8 mouse cellular contexts compared by ENCODE assay signal in the genomic region with DNA sequence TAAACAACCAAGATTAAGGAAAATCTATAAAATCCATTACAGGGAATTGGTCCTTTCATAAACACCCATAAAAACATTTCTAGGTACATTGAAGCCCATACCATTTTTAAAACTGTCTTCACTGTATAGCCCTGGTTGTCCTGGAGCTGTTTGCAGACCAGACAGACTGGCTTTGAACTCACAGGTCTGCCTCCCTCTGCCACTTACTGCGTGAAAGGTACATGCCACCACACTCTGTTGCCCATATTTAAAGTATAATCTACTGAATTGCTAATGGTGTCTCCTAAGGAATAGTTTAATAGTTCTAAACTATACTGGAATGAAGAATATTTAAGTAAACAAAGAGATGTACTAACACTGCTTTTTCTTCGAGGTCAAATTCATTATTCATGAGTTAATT. TPM values are rescaled to one million over a fixed set of nuclear protein-coding genes. Genes with fewer than 3 reads are reported as not detected.
DNase-seq lines count a peak whose midpoint lies in the region; ATAC-seq and TF ChIP-seq lines count a peak whose summit lies in the region.

No protein-coding gene starts in this region.

- 21% methylated on average over 2 of the region's 2 CpGs for WGBS in kidney, adult 2 months
- 72% methylated on average over 2 of the region's 2 CpGs for WGBS in hindbrain, embryonic 14.5 days
- WGBS in midbrain, embryonic 15.5 days = 66% methylated on average over 2 of the region's 2 CpGs

- peak overlapping the region; percentile 72; the same call in 1 of the 2 replicates for H3K27ac ChIP-seq in kidney, adult 2 months (ENCODE audit: insufficient read depth, low read depth, low read length)
- H3K27ac ChIP-seq in bone marrow macrophage, adult 2 months (ENCODE audit: insufficient read depth, low read depth, low read length) = peak overlapping the region; percentile 93
- peak overlapping the region; percentile 88 for H3K27ac ChIP-seq in hindbrain, embryonic 14.5 days
- peak overlapping the region; percentile 87 for H3K27ac ChIP-seq in midbrain, embryonic 15.5 days

- no peak for TF ChIP-seq CTCF in kidney, adult 2 months (conservative IDR thresholded peaks at IDR 0.05; ENCODE audit: insufficient read depth, insufficient read length, low read depth, low read length)
- TF ChIP-seq CTCF in bone marrow macrophage, adult 2 months (IDR thresholded peaks at IDR 0.05; ENCODE audit: low read depth, low read length) = no peak

- H3K9ac ChIP-seq in hindbrain, embryonic 14.5 days = peak overlapping the region; percentile 65
- H3K9ac ChIP-seq in midbrain, embryonic 15.5 days = no peak overlapping the region

- no peaks in the 10 kb centered on the region; the same call in 1 of the 2 replicates for H3K36me3 ChIP-seq in kidney, adult 2 months (ENCODE audit: control insufficient read depth, insufficient read depth, low read length)
- peaks cover 2% of the 10 kb centered on the region; the same call in 1 of the 2 replicates for H3K36me3 ChIP-seq in hindbrain, embryonic 14.5 days (replicated peaks; ENCODE audit: control insufficient read depth, insufficient read depth)
- no peaks in the 10 kb centered on the region for H3K36me3 ChIP-seq in midbrain, embryonic 15.5 days (replicated peaks)

- H3K4me3 ChIP-seq in kidney, adult 2 months (ENCODE audit: insufficient read depth, low read depth, low read length) = no peak overlapping the region
- H3K4me3 ChIP-seq in bone marrow macrophage, adult 2 months (ENCODE audit: insufficient read depth, low read length) = peak overlapping the region; percentile 23; the same call in 1 of the 2 replicates
- H3K4me3 ChIP-seq in hindbrain, embryonic 14.5 days (replicated peaks; ENCODE audit: low read length) = peak overlapping the region; percentile 45
- H3K4me3 ChIP-seq in midbrain, embryonic 15.5 days = peak overlapping the region; percentile 45; the same call in 1 of the 2 replicates

- no peak for ATAC-seq in hindbrain, embryonic 14.5 days (ENCODE audit: low FRiP score)
- no peak for ATAC-seq in midbrain, embryonic 15.5 days (replicated peaks)

- no peak for DNase-seq in kidney, adult 2 months
- DNase-seq in kidney, adult 8-10 months = no peak
- no peak for DNase-seq in hindbrain, embryonic 14.5 days (ENCODE audit: low spot score)
- DNase-seq in layer of hippocampus, postnatal 36 days = no peak
- DNase-seq in thymus, postnatal 14 days = no peak
- DNase-seq in urinary bladder, adult 2 months (ENCODE audit: low spot score) = no peak

- H3K4me2 ChIP-seq in hindbrain, embryonic 14.5 days (replicated peaks) = peak overlapping the region; percentile 95
- peak overlapping the region; percentile 64 for H3K4me2 ChIP-seq in midbrain, embryonic 15.5 days

- no peak for TF ChIP-seq POLR2A in kidney, adult 2 months (IDR thresholded peaks at IDR 0.05; ENCODE audit: low read depth, low read length)
- TF ChIP-seq POLR2A in bone marrow macrophage, adult 2 months (IDR thresholded peaks at IDR 0.05; ENCODE audit: borderline replicate concordance, low read depth, low read length) = no peak

- no peaks in the 10 kb centered on the region for H3K9me3 ChIP-seq in hindbrain, embryonic 14.5 days (ENCODE audit: control insufficient read depth, low read length)
- no peaks in the 10 kb centered on the region for H3K9me3 ChIP-seq in midbrain, embryonic 15.5 days

- H3K4me1 ChIP-seq in kidney, adult 2 months (ENCODE audit: control insufficient read depth, insufficient read depth, low read length) = peaks cover 40% of the 10 kb centered on the region
- peaks cover 32% of the 10 kb centered on the region for H3K4me1 ChIP-seq in bone marrow macrophage, adult 2 months (ENCODE audit: control insufficient read depth, insufficient read depth, low read length)
- H3K4me1 ChIP-seq in hindbrain, embryonic 14.5 days (replicated peaks; ENCODE audit: control insufficient read depth, insufficient read depth, low read length) = peaks cover 54% of the 10 kb centered on the region
- peaks cover 42% of the 10 kb centered on the region for H3K4me1 ChIP-seq in midbrain, embryonic 15.5 days

- H3K27me3 ChIP-seq in kidney, adult 2 months (replicated peaks; ENCODE audit: control insufficient read depth, insufficient read depth, low read length) = no peaks in the 10 kb centered on the region
- H3K27me3 ChIP-seq in hindbrain, embryonic 14.5 days (ENCODE audit: control insufficient read depth, insufficient read depth, low read length) = no peaks in the 10 kb centered on the region
- no peaks in the 10 kb centered on the region for H3K27me3 ChIP-seq in midbrain, embryonic 15.5 days (replicated peaks)

RNA-seq across cellular contexts. Expression of a gene that starts 5.1 kb away (rescaled TPM):
- polyA plus RNA-seq in kidney, adult 2 months (2012; rRNA removed) = 33.9 and 36.9 TPM in 2 replicates
- polyA plus RNA-seq in bone marrow macrophage, adult 2 months (2012; ENCODE audit: insufficient read depth, insufficient read length, missing spikeins) = 44.4 and 47.9 TPM in 2 replicates
- 35.6 and 42.3 TPM in 2 replicates for polyA plus RNA-seq in hindbrain, embryonic 14.5 days (2014; fragmentation: Nextera tagmentation; extraction: Ambion mirVana)
- 48.6 and 52.4 TPM in 2 replicates for polyA plus RNA-seq in midbrain, embryonic 15.5 days (2015; fragmentation: Nextera tagmentation; extraction: Ambion mirVana)
- total RNA-seq in layer of hippocampus, postnatal 36 days (2021) = 10 to 100 TPM; 46.4 to 61.7 TPM
- 25.6 and 27.3 TPM in 2 replicates for polyA plus RNA-seq in urinary bladder, adult 2 months (2012; rRNA removed)
